Mouse (Mus musculus) kidney, embryonic 15.5 days (tissue): ENCODE data around the gene Mid1. TPM values are rescaled to one million over a fixed set of nuclear protein-coding genes. Genes with fewer than 3 reads are reported as not detected.
A peak's percentile ranks its signal among the peaks of the same experiment; 100 is the strongest.

ENCODE experiments used
- ATAC-seq: fragments of 200-750 bp; cut with Nextera tagmentation; replicated peaks from 2 replicates; pipeline ENCODE4 v1.8.0; 2017; ENCODE audit warnings: moderate TSS enrichment; ENCODE audit not compliant: low FRiP score
- H3K27ac ChIP-seq: fragments of 300-500 bp; sonication (generic); 2 replicates; pipeline ENCODE4 v1.5.1; 2015; ENCODE audit warnings: mild to moderate bottlenecking, inconsistent platforms
- H3K27me3 ChIP-seq: fragments of 300-500 bp; sonication (generic); 2 replicates; pipeline ENCODE4 v1.6.1; 2015; ENCODE audit warnings: inconsistent platforms
- H3K36me3 ChIP-seq: fragments of 300-500 bp; sonication (generic); 2 replicates; pipeline ENCODE4 v1.6.1; 2015; ENCODE audit warnings: inconsistent platforms
- H3K4me1 ChIP-seq: fragments of 300-500 bp; sonication (generic); 2 replicates; pipeline ENCODE4 v1.6.1; 2015; ENCODE audit warnings: inconsistent platforms
- H3K4me2 ChIP-seq: fragments of 300-500 bp; sonication (generic); 2 replicates; pipeline ENCODE4 v1.6.1; 2015; ENCODE audit warnings: moderate library complexity, mild to moderate bottlenecking, inconsistent platforms
- H3K4me3 ChIP-seq: fragments of 300-500 bp; sonication (generic); replicated peaks from 2 replicates; pipeline ENCODE4 v1.5.1; 2015; ENCODE audit warnings: mild to moderate bottlenecking, inconsistent platforms
- H3K9ac ChIP-seq: fragments of 300-500 bp; sonication (generic); 2 replicates; pipeline ENCODE4 v1.6.1; 2015; ENCODE audit warnings: mild to moderate bottlenecking, inconsistent platforms
- H3K9me3 ChIP-seq: fragments of 300-500 bp; sonication (generic); replicated peaks from 2 replicates; pipeline ENCODE4 v1.6.1; 2016; ENCODE audit warnings: inconsistent platforms
- WGBS: fragments of 180-500 bp; shearing (Covaris S2); methylation state at CpG from one replicate; pipeline ENCODE4 v1.1.7; 2015; ENCODE audit warnings: mixed read lengths; 5-methylcytosine and 5-hydroxymethylcytosine counted together
- polyA plus RNA-seq: library from polyadenylated mRNA; unstranded; fragments of >200 nt; fragmentation: Nextera tagmentation; extraction: Ambion mirVana; gene quantifications from 2 replicates; pipeline ENCODE4 v1.2.1, GENCODE M21; 2015

The Mid1 gene
- polyA plus RNA-seq, 1 experiment from 2014 or later = 11.4 TPM

DNA sequence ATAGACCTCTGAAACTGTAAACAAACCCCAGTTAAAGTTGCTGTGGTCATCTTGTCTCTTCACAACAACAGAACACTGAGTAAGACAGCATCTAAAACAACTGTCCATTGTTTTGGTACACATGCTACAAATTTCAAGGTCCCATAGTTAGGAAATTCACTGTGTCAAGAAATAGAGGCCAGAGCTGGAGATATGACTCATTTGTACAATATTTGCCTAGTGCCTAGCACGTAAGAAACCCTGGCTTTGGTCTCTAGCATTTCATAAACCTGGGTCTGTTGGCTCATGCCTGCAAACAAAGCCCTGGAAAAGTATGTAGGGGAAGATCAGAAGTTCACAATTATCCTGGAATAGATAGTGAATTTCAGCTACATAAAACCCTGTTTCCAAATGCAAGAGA lies 178.8 kb downstream of the Mid1 start:
- Histone ChIP-seq H3K4me1 (no peaks in the 10 kb centered on the region), H3K9me3 (no peaks in the 10 kb centered on the region), H3K4me3 (no peak overlapping the region), H3K36me3 (no peaks in the 10 kb centered on the region), H3K27me3 (peaks cover 24% of the 10 kb centered on the region), H3K4me2 (no peak overlapping the region), H3K27ac (no peak overlapping the region), H3K9ac (no peak overlapping the region)
- no peak for ATAC-seq
- 50% methylated on average over 1 of the region's 1 CpGs for WGBS

DNA sequence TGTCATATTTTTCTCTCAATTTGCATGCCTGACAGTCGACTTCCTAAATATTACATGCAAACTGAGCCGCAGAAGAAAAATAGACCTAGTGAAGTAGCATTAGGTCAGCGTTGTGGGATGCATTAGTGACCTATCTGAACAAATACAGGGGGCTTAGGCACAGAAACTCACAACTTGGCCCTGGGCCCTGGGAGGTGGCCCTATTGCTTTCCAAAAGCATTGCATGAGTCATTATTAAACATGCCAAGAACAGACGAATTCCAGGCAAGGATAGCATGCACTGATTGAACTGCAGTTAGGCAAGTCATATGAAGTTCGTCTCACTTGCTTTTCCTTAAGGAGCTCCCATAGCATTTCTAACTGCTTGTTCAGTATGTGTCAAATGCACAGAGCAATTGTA lies 183.2 kb downstream of the Mid1 start:
- H3K9me3 ChIP-seq = no peaks in the 10 kb centered on the region
- peaks cover 28% of the 10 kb centered on the region for H3K27me3 ChIP-seq
- H3K9ac ChIP-seq = no peak overlapping the region
- WGBS = 73% methylated on average over 5 of the region's 5 CpGs
- H3K4me1 ChIP-seq = no peaks in the 10 kb centered on the region
- no peak for ATAC-seq
- H3K4me2 ChIP-seq = no peak overlapping the region
- no peak overlapping the region for H3K4me3 ChIP-seq
- H3K36me3 ChIP-seq = no peaks in the 10 kb centered on the region
- H3K27ac ChIP-seq = no peak overlapping the region

DNA sequence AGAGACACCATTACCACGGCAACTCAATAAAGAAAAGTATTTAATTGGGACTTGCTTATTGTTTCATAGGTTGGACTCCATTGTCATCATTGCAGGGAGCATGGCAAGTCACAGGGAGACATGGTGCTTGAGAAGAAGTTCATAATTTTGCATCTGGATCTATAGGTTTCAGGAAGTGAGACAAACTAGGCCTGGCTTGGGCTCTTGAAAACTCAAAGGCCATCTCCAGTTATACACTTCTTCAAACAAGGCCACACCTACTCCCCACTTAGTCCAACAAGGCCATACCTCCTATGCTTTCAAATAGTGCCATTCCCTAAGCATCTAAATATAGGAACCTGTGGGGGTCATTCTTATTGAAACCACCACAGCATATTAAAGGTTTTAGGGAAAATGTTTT lies 189.5 kb downstream of the Mid1 start:
- WGBS = 92% methylated on average over 1 of the region's 1 CpGs
- Histone ChIP-seq H3K4me2 (no peak overlapping the region), H3K36me3 (no peaks in the 10 kb centered on the region), H3K4me1 (no peaks in the 10 kb centered on the region), H3K9ac (no peak overlapping the region), H3K27me3 (peaks cover 49% of the 10 kb centered on the region), H3K4me3 (no peak overlapping the region), H3K27ac (no peak overlapping the region), H3K9me3 (no peaks in the 10 kb centered on the region)
- no peak for ATAC-seq

DNA sequence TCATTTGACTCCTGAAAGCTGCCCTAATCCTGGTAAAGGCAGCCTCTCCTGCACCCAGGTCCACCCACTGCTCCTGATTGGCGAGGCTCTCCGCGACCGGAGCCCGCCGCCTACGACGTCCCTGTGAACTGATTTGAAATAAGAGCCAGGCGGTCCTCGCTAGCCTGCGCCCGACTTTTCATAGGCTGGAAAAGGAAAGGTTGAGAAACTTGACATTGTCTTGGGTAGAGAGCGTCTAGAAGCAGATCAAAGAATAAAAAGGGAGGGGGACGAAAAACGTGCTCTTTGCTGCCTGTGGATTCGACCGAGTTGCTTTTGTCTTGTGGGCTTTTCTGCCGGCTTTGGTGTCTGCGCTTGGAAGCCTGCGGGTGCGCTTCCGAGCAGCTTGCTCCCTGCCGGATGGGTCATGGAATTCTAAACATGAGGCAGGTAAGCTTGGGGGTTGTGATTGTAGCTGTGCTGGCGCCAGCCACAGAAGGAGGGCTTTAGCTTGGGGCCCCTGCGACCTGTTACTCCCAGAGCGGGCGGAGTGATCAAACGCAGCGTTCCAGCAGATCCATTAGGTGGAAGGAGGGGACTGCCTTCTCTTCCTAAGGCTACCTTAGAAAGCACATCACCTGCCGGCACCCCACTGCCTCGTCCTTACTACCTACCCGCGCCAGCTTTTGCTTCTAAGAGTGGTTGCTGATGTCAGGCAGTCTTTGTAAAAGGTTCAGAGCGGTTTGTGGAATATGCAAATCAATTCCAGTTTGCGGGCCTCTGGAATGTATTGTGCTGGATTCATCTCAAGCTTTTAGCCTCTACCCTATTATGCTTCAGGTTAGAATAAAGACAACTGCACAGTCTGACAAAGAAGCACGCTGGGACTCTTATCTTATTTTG lies 194.7 kb downstream of the Mid1 start:
- peak overlapping the region; percentile 56 for H3K4me3 ChIP-seq
- WGBS = 12% methylated on average over 36 of the region's 36 CpGs
- H3K27me3 ChIP-seq = peaks cover 49% of the 10 kb centered on the region
- 0 out of 2 replicates have a peak, but pooled peaks cover 4% of the 10 kb centered on the region for H3K4me1 ChIP-seq
- H3K27ac ChIP-seq = peak overlapping the region; percentile 88
- H3K36me3 ChIP-seq = no peaks in the 10 kb centered on the region
- peak; percentile 96 for ATAC-seq
- H3K9ac ChIP-seq = peak overlapping the region; percentile 55
- H3K9me3 ChIP-seq = no peaks in the 10 kb centered on the region
- H3K4me2 ChIP-seq = peak overlapping the region; percentile 66

DNA sequence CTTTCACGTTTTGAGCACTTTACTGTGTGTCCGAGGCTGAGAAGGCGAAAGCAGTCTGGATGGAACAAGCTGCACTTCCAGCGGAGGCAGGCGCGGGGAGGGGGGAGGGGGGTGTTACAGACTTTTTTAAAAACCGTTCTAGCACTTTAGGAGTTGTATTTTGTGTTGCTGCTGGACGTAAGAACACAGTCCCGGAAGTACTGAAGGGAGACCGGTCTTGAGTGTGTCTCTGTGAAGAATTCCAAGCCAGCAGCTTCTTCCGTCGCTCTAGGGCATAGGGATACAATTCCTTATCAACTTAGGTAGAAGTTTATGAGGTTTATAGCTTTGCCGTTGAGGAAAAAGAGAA lies 195.3 kb downstream of the Mid1 start:
- Histone ChIP-seq H3K27me3 (peaks cover 49% of the 10 kb centered on the region), H3K4me2 (peak overlapping the region; percentile 66), H3K4me3 (peak overlapping the region; percentile 56), H3K27ac (peak overlapping the region; percentile 88), H3K36me3 (no peaks in the 10 kb centered on the region), H3K4me1 (0 out of 2 replicates have a peak, but pooled peaks cover 4% of the 10 kb centered on the region), H3K9ac (peak overlapping the region; percentile 55), H3K9me3 (no peaks in the 10 kb centered on the region)
- peak; percentile 2; the same call in 1 of the 2 replicates for ATAC-seq
- 12% methylated on average over 13 of the region's 13 CpGs for WGBS

DNA sequence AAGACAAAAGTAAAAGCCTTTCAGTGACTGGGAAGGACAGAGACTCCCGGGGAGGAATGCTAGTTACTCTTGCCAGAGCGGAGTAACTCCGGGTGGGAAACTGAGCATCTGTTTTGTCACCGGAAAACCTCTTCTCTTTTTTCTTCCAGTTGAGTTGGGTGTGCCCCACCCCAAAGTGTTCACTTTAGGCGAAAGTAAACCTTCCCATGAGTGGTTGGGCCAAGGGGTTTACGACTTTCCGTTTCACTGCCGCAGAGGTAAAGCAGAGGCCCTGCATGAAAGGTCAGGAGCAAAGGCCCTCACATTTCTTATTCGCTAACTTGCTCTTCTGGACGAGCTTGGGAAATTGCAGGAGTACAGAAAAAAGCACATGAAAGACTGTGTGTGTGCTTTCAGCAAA lies 195.8 kb downstream of the Mid1 start:
- H3K9me3 ChIP-seq = no peaks in the 10 kb centered on the region
- 0 out of 2 replicates have a peak, but pooled peaks cover 4% of the 10 kb centered on the region for H3K4me1 ChIP-seq
- peak overlapping the region; percentile 88 for H3K27ac ChIP-seq
- H3K4me3 ChIP-seq = peak overlapping the region; percentile 56
- WGBS = 25% methylated on average over 10 of the region's 10 CpGs
- peaks cover 48% of the 10 kb centered on the region for H3K27me3 ChIP-seq
- peak overlapping the region; percentile 66 for H3K4me2 ChIP-seq
- H3K36me3 ChIP-seq = no peaks in the 10 kb centered on the region
- 0 out of 2 replicates have a peak, but pooled peaks have one; percentile 13 for ATAC-seq
- H3K9ac ChIP-seq = peak overlapping the region; percentile 55; the same call in 1 of the 2 replicates

DNA sequence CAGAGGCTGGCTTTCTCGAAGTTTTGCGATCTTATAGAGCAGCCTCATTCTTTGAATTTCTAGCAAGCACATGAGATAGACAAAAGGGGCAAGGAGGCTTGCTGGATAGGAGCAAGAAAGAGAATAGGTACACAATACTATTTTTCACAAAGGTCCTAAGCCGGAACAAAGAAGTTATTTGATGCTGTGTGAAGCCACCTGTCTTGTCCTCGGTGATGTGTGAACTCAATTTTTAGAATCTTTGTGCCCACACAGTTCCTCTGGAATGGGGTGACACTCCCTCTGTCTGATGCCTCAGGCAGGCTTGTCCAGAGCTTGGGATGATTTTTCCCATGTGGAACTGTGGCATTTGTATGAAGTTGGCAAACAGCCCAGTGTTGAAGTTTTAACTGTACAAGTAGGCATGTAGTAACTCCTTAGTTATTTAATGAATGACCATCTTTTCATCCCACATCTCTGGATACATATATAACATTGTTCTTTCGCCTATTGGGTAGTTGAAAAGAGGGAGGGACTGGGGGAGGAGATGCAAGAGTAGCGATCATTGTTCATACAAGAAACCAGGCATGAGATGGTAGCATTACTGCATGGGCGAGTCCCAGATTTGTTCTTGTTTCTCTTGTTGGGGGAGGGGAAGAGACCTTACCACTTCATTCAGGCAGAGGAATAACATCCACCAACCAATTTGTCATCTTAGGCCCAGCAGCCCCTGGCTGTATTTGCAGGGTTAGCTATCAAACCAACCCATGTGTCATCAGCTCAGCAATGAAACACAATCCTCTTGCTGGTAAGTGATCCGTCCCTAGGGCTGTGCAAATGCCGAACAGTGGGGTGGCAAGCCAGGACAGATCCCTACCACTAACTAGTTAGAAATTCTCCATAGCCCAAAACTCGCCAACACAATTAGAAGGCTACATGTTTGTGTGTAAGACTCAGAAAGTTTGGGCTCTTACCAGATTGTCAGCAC lies 196.5 kb downstream of the Mid1 start:
- Histone ChIP-seq H3K4me3 (peak overlapping the region; percentile 56), H3K4me2 (peak overlapping the region; percentile 66), H3K4me1 (0 out of 2 replicates have a peak, but pooled peaks cover 4% of the 10 kb centered on the region), H3K27me3 (peaks cover 49% of the 10 kb centered on the region), H3K36me3 (no peaks in the 10 kb centered on the region), H3K9ac (no peak overlapping the region), H3K27ac (peak overlapping the region; percentile 88), H3K9me3 (no peaks in the 10 kb centered on the region)
- ATAC-seq = peak; percentile 41
- WGBS = 35% methylated on average over 10 of the region's 10 CpGs

DNA sequence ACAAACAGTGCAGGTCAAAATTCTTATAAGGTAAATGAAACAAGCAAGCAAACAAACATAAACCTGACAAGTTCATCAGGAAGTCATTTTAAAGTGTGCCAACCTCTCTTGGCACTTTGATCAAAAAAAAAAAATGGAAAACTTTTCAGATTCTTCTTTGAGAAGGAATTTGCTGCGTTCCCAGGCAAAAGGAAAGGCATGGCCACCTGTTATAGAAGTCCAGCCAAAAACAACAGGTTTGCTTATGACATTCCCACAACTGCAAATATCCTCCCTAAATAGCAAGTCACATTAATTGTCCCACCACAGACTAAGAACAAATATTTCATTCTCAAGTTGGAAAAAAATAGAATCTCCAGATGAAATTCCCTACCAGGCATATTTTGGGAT lies 197.2 kb downstream of the Mid1 start:
- no peak for ATAC-seq
- Histone ChIP-seq H3K4me2 (peak overlapping the region; percentile 66), H3K4me3 (no peak overlapping the region), H3K4me1 (0 out of 2 replicates have a peak, but pooled peaks cover 4% of the 10 kb centered on the region), H3K36me3 (no peaks in the 10 kb centered on the region), H3K27me3 (peaks cover 54% of the 10 kb centered on the region), H3K9ac (no peak overlapping the region), H3K9me3 (no peaks in the 10 kb centered on the region), H3K27ac (0 out of 2 replicates have a peak overlapping the region, but pooled peaks have one; percentile 88)
- WGBS = 58% methylated on average over 1 of the region's 1 CpGs

DNA sequence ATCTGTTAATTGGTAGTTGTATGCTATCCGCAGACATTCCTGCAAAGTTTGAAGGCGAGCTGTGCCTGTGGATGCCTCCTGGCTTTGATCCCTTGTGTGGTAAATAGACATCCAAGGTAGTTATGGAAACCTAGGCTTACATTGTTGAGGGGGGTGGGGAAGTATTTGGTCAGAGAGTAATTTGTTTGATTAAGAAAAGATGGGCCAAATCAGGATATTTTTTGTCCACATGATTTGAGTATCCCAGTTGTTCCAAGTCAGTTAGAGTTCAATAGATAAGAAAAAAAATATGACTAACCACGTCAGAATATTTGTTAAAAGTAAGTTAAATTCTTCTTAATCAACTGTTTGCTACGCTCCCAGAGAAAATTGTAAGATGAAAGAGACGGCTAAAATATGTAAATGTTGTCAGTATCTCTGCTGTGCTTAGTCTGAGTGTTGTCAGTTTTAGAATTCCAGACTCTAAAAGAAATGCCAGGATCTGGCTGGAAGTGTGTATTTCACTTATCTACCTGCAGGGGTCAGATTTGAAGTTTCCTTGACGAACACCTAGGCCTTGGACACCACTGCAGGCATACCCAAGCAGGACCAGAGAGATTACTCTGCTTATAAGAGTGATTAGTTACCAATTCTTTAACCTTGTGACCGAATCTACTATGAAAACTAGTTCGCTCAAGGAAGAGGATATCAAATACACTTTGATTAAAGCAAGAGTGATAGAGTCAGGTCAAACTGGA lies 198.7 kb downstream of the Mid1 start:
- Histone ChIP-seq H3K27me3 (peaks cover 45% of the 10 kb centered on the region), H3K27ac (no peak overlapping the region), H3K9me3 (no peaks in the 10 kb centered on the region), H3K36me3 (no peaks in the 10 kb centered on the region), H3K9ac (no peak overlapping the region), H3K4me2 (no peak overlapping the region), H3K4me1 (0 out of 2 replicates have a peak, but pooled peaks cover 4% of the 10 kb centered on the region), H3K4me3 (no peak overlapping the region)
- no peak for ATAC-seq
- 61% methylated on average over 8 of the region's 8 CpGs for WGBS

DNA sequence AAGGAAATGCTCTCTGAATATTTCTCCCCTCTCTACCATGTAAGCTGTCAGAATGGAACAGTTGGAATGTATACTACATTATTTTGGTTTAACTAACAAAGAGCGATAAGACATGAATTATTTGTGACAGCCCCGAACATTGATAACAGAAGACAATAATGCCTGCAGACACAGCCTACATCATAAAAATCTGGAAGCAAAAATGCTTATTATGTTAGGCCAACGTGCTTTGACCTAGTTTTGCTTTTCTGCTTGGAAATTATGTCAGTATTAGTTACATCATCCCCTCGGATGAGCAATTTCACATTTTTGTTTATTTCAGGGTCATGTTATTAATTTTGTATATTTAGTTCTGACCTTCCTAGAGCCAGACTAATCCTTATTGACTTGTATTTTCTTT lies 205.5 kb downstream of the Mid1 start:
- H3K4me2 ChIP-seq = no peak overlapping the region
- no peak overlapping the region for H3K27ac ChIP-seq
- no peak overlapping the region for H3K4me3 ChIP-seq
- no peaks in the 10 kb centered on the region for H3K9me3 ChIP-seq
- WGBS = 67% methylated on average over 4 of the region's 4 CpGs
- no peak overlapping the region for H3K9ac ChIP-seq
- no peaks in the 10 kb centered on the region for H3K36me3 ChIP-seq
- no peak for ATAC-seq
- peaks cover 24% of the 10 kb centered on the region for H3K27me3 ChIP-seq
- no peaks in the 10 kb centered on the region for H3K4me1 ChIP-seq

DNA sequence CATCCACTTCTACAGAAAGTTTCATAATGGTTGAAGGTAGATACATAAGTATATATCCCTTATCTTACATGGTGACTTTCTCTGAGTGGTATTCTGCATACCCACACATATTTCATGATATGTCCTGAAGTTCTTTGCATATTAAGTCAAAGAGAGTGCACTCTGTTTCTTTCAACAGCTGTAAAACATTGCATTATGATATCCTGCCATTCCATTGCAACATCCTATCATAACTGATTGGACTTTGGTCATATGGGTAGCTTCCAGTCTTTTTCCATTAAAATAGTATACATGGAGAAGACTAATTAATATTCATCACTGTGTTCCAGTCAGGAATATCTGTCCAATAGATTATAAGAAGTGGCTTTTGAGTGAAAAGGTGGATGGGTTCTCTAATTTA lies 207.1 kb downstream of the Mid1 start:
- no peak for ATAC-seq
- Histone ChIP-seq H3K4me1 (no peaks in the 10 kb centered on the region), H3K4me2 (no peak overlapping the region), H3K9ac (no peak overlapping the region), H3K4me3 (no peak overlapping the region), H3K27me3 (peaks cover 15% of the 10 kb centered on the region), H3K36me3 (no peaks in the 10 kb centered on the region), H3K27ac (no peak overlapping the region), H3K9me3 (no peaks in the 10 kb centered on the region)
